Mouse (Mus musculus): Measurements from ENCODE around the gene Ppt1.

Gene Ppt1

GRCm38 (mm10) chr4:122870741-122871140, 34.7 kb downstream of the Ppt1 start:
- no peak for DNase-seq (ENCODE audit: inconsistent ontology term)

GRCm38 (mm10) chr4:122871269-122871668, 35.2 kb downstream of the Ppt1 start:
- DNase-seq (ENCODE audit: inconsistent ontology term), result no peak

- DNase-seq (ENCODE audit: inconsistent ontology term), result no peak
Observed at GRCm38 (mm10) chr4:122871989-122872388, 35.9 kb downstream of the Ppt1 start.

GRCm38 (mm10) chr4:122873003-122873402, 37.0 kb downstream of the Ppt1 start:
- DNase-seq (ENCODE audit: inconsistent ontology term), result no peak

GRCm38 (mm10) chr4:122873512-122873911, 37.5 kb downstream of the Ppt1 start:
- DNase-seq (ENCODE audit: inconsistent ontology term), result no peak

GRCm38 (mm10) chr4:122878333-122879070, 42.5 kb downstream of the Ppt1 start:
- DNase-seq (ENCODE audit: inconsistent ontology term), result no peak

GRCm38 (mm10) chr4:122882544-122882943, 46.5 kb downstream of the Ppt1 start:
- no peak for DNase-seq (ENCODE audit: inconsistent ontology term)

- no peak for DNase-seq (ENCODE audit: inconsistent ontology term)
Observed at GRCm38 (mm10) chr4:122883294-122883693, 47.3 kb downstream of the Ppt1 start.

GRCm38 (mm10) chr4:122884051-122884450, 48.0 kb downstream of the Ppt1 start:
- no peak for DNase-seq (ENCODE audit: inconsistent ontology term)

- DNase-seq (ENCODE audit: inconsistent ontology term), result peak; percentile 69
Observed at GRCm38 (mm10) chr4:122884481-122885340, 48.7 kb downstream of the Ppt1 start.

GRCm38 (mm10) chr4:122885768-122886578, 49.9 kb downstream of the Ppt1 start, which contains the start of gene Cap1:
Gene Cap1, minus strand, starts transcription at chr4:122886056.
- peak; percentile 100 for DNase-seq (ENCODE audit: inconsistent ontology term)

GRCm38 (mm10) chr4:122886579-122887254, 50.7 kb downstream of the Ppt1 start:
- no peak for DNase-seq (ENCODE audit: inconsistent ontology term)

GRCm38 (mm10) chr4:122887336-122887735, 51.3 kb downstream of the Ppt1 start:
- no peak for DNase-seq (ENCODE audit: inconsistent ontology term)

GRCm38 (mm10) chr4:122890881-122891481, 54.9 kb downstream of the Ppt1 start:
- peak; percentile 81 for DNase-seq (ENCODE audit: inconsistent ontology term)

GRCm38 (mm10) chr4:122891597-122891996, 55.6 kb downstream of the Ppt1 start:
- peak; percentile 42 for DNase-seq (ENCODE audit: inconsistent ontology term)

GRCm38 (mm10) chr4:122892157-122892556, 56.1 kb downstream of the Ppt1 start:
- DNase-seq (ENCODE audit: inconsistent ontology term), result no peak

- DNase-seq (ENCODE audit: inconsistent ontology term), result no peak
Observed at GRCm38 (mm10) chr4:122897750-122898149, 61.7 kb downstream of the Ppt1 start.

GRCm38 (mm10) chr4:122898313-122898712, 62.3 kb downstream of the Ppt1 start:
- DNase-seq (ENCODE audit: inconsistent ontology term), result no peak

- DNase-seq (ENCODE audit: inconsistent ontology term), result no peak
Observed at GRCm38 (mm10) chr4:122902156-122902555, 66.1 kb downstream of the Ppt1 start.

- no peak for DNase-seq (ENCODE audit: inconsistent ontology term)
Observed at GRCm38 (mm10) chr4:122903709-122904108, 67.7 kb downstream of the Ppt1 start.

- peak; percentile 70 for DNase-seq (ENCODE audit: inconsistent ontology term)
Observed at GRCm38 (mm10) chr4:122905359-122905758, 69.3 kb downstream of the Ppt1 start.

Measured in Muller cell, postnatal 12 days (primary cell).